Mouse (Mus musculus): ENCODE results near the gene Ttll3. TPM values are rescaled to one million over a fixed set of nuclear protein-coding genes. Genes with fewer than 3 reads are reported as not detected.

Gene Ttll3
- total RNA-seq, 2 experiments from 2014 or later: 0.77 to 1.3 TPM

- DNase-seq: no peak
These were observed 69.6 kb downstream of the Ttll3 start for GRCm38 (mm10) chr6:113458635-113459034.

GRCm38 (mm10) chr6:113464040-113464439 lies 75.0 kb downstream of the Ttll3 start:
- DNase-seq: no peak

Small RNAs within 50 kb of the gene (microRNA-seq; reads per million reads assigned to microRNA genes)
- gene Gm24387: 0 reads per million in 2 experiments

Other genes starting within 250 kb of the Ttll3 start
- gene Lhfpl4, start 193.9 kb upstream of the Ttll3 start, total RNA-seq (2021): under 1 TPM; 0.40 to 0.51 TPM
- 10 to 100 TPM; 12.7 to 17.6 TPM for gene Mtmr14, start 151.4 kb upstream of the Ttll3 start, total RNA-seq (2021)
- not detected for gene Cpne9, start 107.0 kb upstream of the Ttll3 start, total RNA-seq (2021)
- gene Brpf1, start 82.1 kb upstream of the Ttll3 start, total RNA-seq (2021): 10 to 100 TPM; 12.3 to 12.4 TPM
- gene Ogg1, start 62.3 kb upstream of the Ttll3 start, total RNA-seq (2021): 1 to 10 TPM; 4.5 to 6.9 TPM
- gene Camk1, start 45.3 kb upstream of the Ttll3 start, total RNA-seq (2021): 10 to 100 TPM; 64.2 to 68.3 TPM
- 10 to 100 TPM; 24.9 to 28.1 TPM for gene Tada3, start 11.4 kb upstream of the Ttll3 start, total RNA-seq (2021)
- 10 to 100 TPM; 63.3 to 66.7 TPM for gene Arpc4, start 11.1 kb upstream of the Ttll3 start, total RNA-seq (2021)
- gene Rpusd3, start 30.1 kb downstream of the Ttll3 start, total RNA-seq (2021): 10 to 100 TPM; 11.3 to 13.0 TPM
- gene Cidec, start 46.5 kb downstream of the Ttll3 start, total RNA-seq (2021): 10 to 100 TPM in 1 of 2 experiments, 1 to 10 TPM in 1; 6.7 to 53.2 TPM
- gene Jagn1, start 53.3 kb downstream of the Ttll3 start, total RNA-seq (2021): 10 to 100 TPM; 20.8 to 22.8 TPM
- gene Il17re, start 69.2 kb downstream of the Ttll3 start, total RNA-seq (2021): 1 to 10 TPM in 1 of 2 experiments, under 1 TPM in 1; 0.69 to 1.2 TPM
- gene Il17rc, start 82.2 kb downstream of the Ttll3 start, total RNA-seq (2021): 1 to 10 TPM; 6.3 to 7.2 TPM
- 10 to 100 TPM; 47.6 to 55.7 TPM for gene Creld1, start 94.0 kb downstream of the Ttll3 start, total RNA-seq (2021)
- not detected for gene Prrt3, start 112.7 kb downstream of the Ttll3 start, total RNA-seq (2021)
- gene Emc3, start 142.4 kb downstream of the Ttll3 start, total RNA-seq (2021): 10 to 100 TPM; 57.9 to 61.2 TPM
- under 1 TPM; 0.10 to 0.33 TPM for gene Fancd2, start 142.4 kb downstream of the Ttll3 start, total RNA-seq (2021)
- not detected for gene Fancd2os, start 211.5 kb downstream of the Ttll3 start, total RNA-seq (2021)
- gene Brk1, start 215.5 kb downstream of the Ttll3 start, total RNA-seq (2021): 10 to 100 TPM; 77.1 to 77.6 TPM
- gene Vhl, start 234.7 kb downstream of the Ttll3 start, total RNA-seq (2021): 10 to 100 TPM in 1 of 2 experiments, 1 to 10 TPM in 1; 9.3 to 11.1 TPM
- 10 to 100 TPM; 14.2 to 17.8 TPM for gene Irak2, start 249.2 kb downstream of the Ttll3 start, total RNA-seq (2021)

All from heart, adult 18-20 months (tissue).